Mouse (Mus musculus) induced T-regulatory cell, adult 2 months (primary cell): ENCODE measurements around the gene Adgrf3.
"Not testable (repeated sequence)": the region's sequence is repeated elsewhere in the genome, so short reads cannot be mapped to it uniquely, and the experiment has no call there.

Experiments used
- DNase-seq: peaks from one replicate; pipeline ENCODE4 v3.0.0-alpha.2; 2012; ENCODE audit warnings: low read depth

Gene Adgrf3

GRCm38 (mm10) chr5:30205493-30205892 is at the start of gene Adgrf3:
Gene Adgrf3, minus strand, starts transcription at chr5:30205722.
- no peak for DNase-seq

- peak; percentile 50 for DNase-seq
These were observed 42.1 kb upstream of the Adgrf3 start for GRCm38 (mm10) chr5:30247666-30248065.

GRCm38 (mm10) chr5:30245861-30246416 is 40.4 kb upstream of the Adgrf3 start:
- DNase-seq, result no peak

- peak; percentile 63 for DNase-seq
These were observed 38.2 kb upstream of the Adgrf3 start for GRCm38 (mm10) chr5:30243741-30244140.

GRCm38 (mm10) chr5:30242410-30242809 is 36.9 kb upstream of the Adgrf3 start:
- DNase-seq, result no peak

- peak; percentile 86 for DNase-seq
These were observed 35.0 kb upstream of the Adgrf3 start for GRCm38 (mm10) chr5:30240552-30240951.

GRCm38 (mm10) chr5:30238533-30238932 is 33.0 kb upstream of the Adgrf3 start:
- DNase-seq, result no peak

GRCm38 (mm10) chr5:30235641-30236126 is 30.2 kb upstream of the Adgrf3 start:
- DNase-seq, result no peak

- DNase-seq, result no peak
These were observed 28.5 kb upstream of the Adgrf3 start for GRCm38 (mm10) chr5:30233979-30234378.

GRCm38 (mm10) chr5:30233042-30233441 is 27.5 kb upstream of the Adgrf3 start:
- peak; percentile 59 for DNase-seq

GRCm38 (mm10) chr5:30232271-30232971 is 26.9 kb upstream of the Adgrf3 start, which contains the start of gene Selenoi:
Gene Selenoi, plus strand, starts transcription at chr5:30232581.
- DNase-seq, result peak; percentile 99

- DNase-seq, result no peak
These were observed 26.4 kb upstream of the Adgrf3 start for GRCm38 (mm10) chr5:30231891-30232270.

GRCm38 (mm10) chr5:30230901-30231300 is 25.4 kb upstream of the Adgrf3 start:
- DNase-seq, result peak; percentile 75

GRCm38 (mm10) chr5:30222681-30223080 is 17.2 kb upstream of the Adgrf3 start:
- no peak for DNase-seq

GRCm38 (mm10) chr5:30220666-30221065 is 15.1 kb upstream of the Adgrf3 start:
- no peak for DNase-seq

- no peak for DNase-seq
These were observed 14.2 kb upstream of the Adgrf3 start for GRCm38 (mm10) chr5:30219715-30220114.

GRCm38 (mm10) chr5:30215970-30216369 is 10.4 kb upstream of the Adgrf3 start:
- DNase-seq, result no peak

GRCm38 (mm10) chr5:30214889-30215288 is 9.4 kb upstream of the Adgrf3 start:
- DNase-seq, result peak; percentile 80

GRCm38 (mm10) chr5:30210758-30211157 is 5.2 kb upstream of the Adgrf3 start:
- not testable (repeated sequence) for DNase-seq

GRCm38 (mm10) chr5:30207276-30207675 is 1.8 kb upstream of the Adgrf3 start:
- DNase-seq, result peak; percentile 67

GRCm38 (mm10) chr5:30205034-30205433 is 488 bp downstream of the Adgrf3 start:
- no peak for DNase-seq

GRCm38 (mm10) chr5:30204441-30204840 is 1.1 kb downstream of the Adgrf3 start:
- DNase-seq, result no peak

GRCm38 (mm10) chr5:30203216-30203885 is 2.2 kb downstream of the Adgrf3 start:
- DNase-seq, result no peak
